Mouse (Mus musculus) liver, postnatal 0 days (tissue): ENCODE data around the gene Capn12. TPM values are rescaled to one million over a fixed set of nuclear protein-coding genes. Genes with fewer than 3 reads are reported as not detected.
A peak's percentile ranks its signal among the peaks of the same experiment; 100 is the strongest.

ENCODE experiments used
- ATAC-seq: fragments of 200-750 bp; cut with Nextera tagmentation; 2 replicates; pipeline ENCODE4 v1.8.0; 2017; ENCODE audit warnings: mild to moderate bottlenecking, moderate library complexity
- DNase-seq: peaks from one replicate; pipeline ENCODE4 v3.0.0-alpha.2; 2016
- H3K27ac ChIP-seq: fragments of 300-500 bp; sonication (generic); 2 replicates; pipeline ENCODE4 v1.5.1; 2014; ENCODE audit warnings: antibody characterized with exemption, moderate library complexity, mild to moderate bottlenecking, low read depth
- H3K27me3 ChIP-seq: fragments of 300-500 bp; sonication (generic); 2 replicates; pipeline ENCODE4 v1.6.1; 2014; ENCODE audit warnings: low read length, control low read depth, mixed read lengths; ENCODE audit not compliant: insufficient read depth
- H3K36me3 ChIP-seq: fragments of 300-500 bp; sonication (generic); replicated peaks from 2 replicates; pipeline ENCODE4 v1.6.1; 2014; ENCODE audit warnings: mild to moderate bottlenecking, control low read depth, low read length, moderate library complexity, mixed read lengths; ENCODE audit not compliant: insufficient read depth
- H3K4me1 ChIP-seq: fragments of 300-500 bp; sonication (generic); 2 replicates; pipeline ENCODE4 v1.6.1; 2014; ENCODE audit warnings: antibody characterized with exemption, mild to moderate bottlenecking, control low read depth; ENCODE audit not compliant: insufficient read depth
- H3K4me2 ChIP-seq: fragments of 300-500 bp; sonication (generic); 2 replicates; pipeline ENCODE4 v1.6.1; 2014; ENCODE audit warnings: low read depth, mild to moderate bottlenecking, low read length, moderate library complexity, mixed read lengths
- H3K4me3 ChIP-seq: fragments of 300-500 bp; sonication (generic); 2 replicates; pipeline ENCODE4 v1.5.1; 2014; ENCODE audit warnings: low read depth, low read length
- H3K9ac ChIP-seq: fragments of 300-500 bp; sonication (generic); replicated peaks from 2 replicates; pipeline ENCODE4 v1.6.1; 2014; ENCODE audit warnings: mild to moderate bottlenecking, moderate library complexity
- H3K9me3 ChIP-seq: fragments of 300-500 bp; sonication (generic); 2 replicates; pipeline ENCODE4 v1.6.1; 2016; ENCODE audit warnings: mild to moderate bottlenecking, control low read depth, low read length, mixed read lengths
- CTCF ChIP-seq: sonication (generic); IDR thresholded peaks from 2 replicates; pipeline ENCODE4 v1.5.1; 2016; ENCODE audit warnings: antibody characterized with exemption, low read depth
- EP300 ChIP-seq: IDR thresholded peaks from 2 replicates; pipeline ENCODE4 v1.6.1; 2016; ENCODE audit warnings: antibody characterized with exemption, low read depth, mild to moderate bottlenecking
- WGBS: fragments of 180-500 bp; shearing (Covaris S2); extraction: QIAGEN DNeasy Blood & Tissue Kit; methylation state at CpG from one replicate; pipeline ENCODE4 v1.1.7; 2014; ENCODE audit not compliant: insufficient replicate concordance; 5-methylcytosine and 5-hydroxymethylcytosine counted together
- polyA plus RNA-seq: library from polyadenylated mRNA; unstranded; fragments of >200 nt; fragmentation: Nextera tagmentation; extraction: Ambion mirVana; gene quantifications from 2 replicates; pipeline ENCODE4 v1.2.1, GENCODE M21; 2015

Capn12 gene
- 0.09 and 0.23 TPM in 2 replicates for polyA plus RNA-seq

- no peaks in the 10 kb centered on the region for H3K9me3 ChIP-seq
- no peaks in the 10 kb centered on the region for H3K36me3 ChIP-seq
- WGBS = 45% methylated on average over 13 of the region's 13 CpGs
- no peak within 1 kb of the TSS for H3K9ac ChIP-seq
- H3K27me3 ChIP-seq = no peaks in the 10 kb centered on the region
- H3K4me3 ChIP-seq = no peak within 1 kb of the TSS
- H3K4me1 ChIP-seq = no peaks in the 10 kb centered on the region
- H3K27ac ChIP-seq = no peak within 1 kb of the TSS
- ATAC-seq (no peak), DNase-seq (no peak)
- TF ChIP-seq EP300 = no peak
- no peak for TF ChIP-seq CTCF
- no peak within 1 kb of the TSS for H3K4me2 ChIP-seq
These were observed at the start of gene Capn12 for GRCm38 (mm10) chr7:28881199-28881598. Gene Capn12 (plus strand): TSS chr7:28881422.

DNA sequence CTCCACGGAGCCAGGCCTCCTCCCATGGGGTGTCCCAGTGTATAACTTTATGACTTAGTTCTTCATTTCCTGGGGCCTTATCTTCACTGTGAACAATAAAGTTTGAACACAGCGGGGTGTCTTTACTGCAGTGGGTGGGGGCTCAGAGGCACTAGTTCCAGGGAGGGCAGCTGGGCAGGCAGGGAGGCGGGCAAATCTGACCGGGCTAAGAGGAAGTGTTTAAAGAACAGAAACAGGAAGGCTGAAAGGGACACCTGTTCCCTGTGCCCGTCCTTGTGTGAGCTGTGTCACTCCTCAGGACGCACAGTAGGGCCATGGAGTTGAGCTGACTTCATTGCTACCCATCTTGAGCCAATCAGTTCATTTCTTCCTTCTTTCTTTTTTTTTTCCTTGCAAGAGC is 49.1 kb upstream of the Capn12 start:
- WGBS = 38% methylated on average over 6 of the region's 6 CpGs
- H3K9ac ChIP-seq = no peak overlapping the region
- TF ChIP-seq EP300 (no peak), CTCF (no peak)
- H3K27ac ChIP-seq = peak overlapping the region; percentile 50; the same call in 1 of the 2 replicates
- no peaks in the 10 kb centered on the region for H3K27me3 ChIP-seq
- ATAC-seq = 0 out of 2 replicates have a peak, but pooled peaks have one; percentile 4
- H3K4me2 ChIP-seq = no peak overlapping the region
- no peaks in the 10 kb centered on the region for H3K9me3 ChIP-seq
- no peak for DNase-seq
- peaks cover 29% of the 10 kb centered on the region for H3K4me1 ChIP-seq
- peaks cover 30% of the 10 kb centered on the region for H3K36me3 ChIP-seq
- no peak overlapping the region for H3K4me3 ChIP-seq

DNA sequence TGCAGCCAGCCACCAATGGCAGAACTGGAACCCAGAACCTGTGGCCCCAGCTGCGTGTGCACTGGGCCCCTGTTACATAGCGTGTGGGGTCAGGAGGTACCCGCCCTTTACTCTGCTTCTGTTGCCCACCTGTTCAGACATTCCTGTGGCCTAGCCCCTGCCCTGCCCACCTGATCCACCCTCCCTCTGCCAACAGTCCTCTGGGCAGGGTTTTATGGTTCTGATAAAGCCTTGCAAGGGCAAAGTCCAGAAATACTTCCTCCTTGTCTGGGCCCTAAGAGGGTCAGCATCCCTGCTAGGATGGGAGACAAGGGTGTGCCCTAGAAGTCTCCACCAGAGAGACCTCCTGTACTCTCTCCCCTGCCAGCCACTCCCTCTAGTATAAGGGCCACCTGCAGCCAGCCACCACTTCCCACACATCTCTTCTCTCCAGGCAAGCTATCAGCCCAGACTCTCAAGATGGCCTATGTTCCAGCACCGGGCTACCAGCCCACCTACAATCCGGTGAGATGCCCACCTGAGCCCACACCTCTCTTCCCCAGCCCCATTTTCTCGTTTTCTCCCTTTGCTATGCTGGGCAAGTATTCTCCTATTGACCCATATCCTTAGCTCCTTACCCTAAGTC is 47.4 kb upstream of the Capn12 start, which contains the start of gene Lgals4:
Gene Lgals4 (plus strand): TSS at position 132 of the 625 bp plus-strand sequence.
- whole genome bisulfite sequencing = 79% methylated on average over 6 of the region's 6 CpGs
- no peak within 1 kb of the TSS for H3K9ac ChIP-seq
- H3K27me3 ChIP-seq = no peaks in the 10 kb centered on the region
- H3K4me3 ChIP-seq = no peak within 1 kb of the TSS
- TF ChIP-seq CTCF (no peak), EP300 (no peak)
- H3K27ac ChIP-seq = no peak within 1 kb of the TSS
- ATAC-seq = no peak
- peaks cover 28% of the 10 kb centered on the region for H3K36me3 ChIP-seq
- no peak within 1 kb of the TSS for H3K4me2 ChIP-seq
- no peak for DNase-seq
- no peaks in the 10 kb centered on the region for H3K9me3 ChIP-seq
- H3K4me1 ChIP-seq = peaks cover 37% of the 10 kb centered on the region

GRCm38 (mm10) chr7:28836936-28837335 is 44.3 kb upstream of the Capn12 start:
- 73% methylated on average over 5 of the region's 5 CpGs for WGBS
- peaks cover 10% of the 10 kb centered on the region for H3K36me3 ChIP-seq
- TF ChIP-seq EP300 (no peak), CTCF (no peak)
- H3K27me3 ChIP-seq = no peaks in the 10 kb centered on the region
- H3K4me3 ChIP-seq = no peak overlapping the region
- H3K4me1 ChIP-seq = peaks cover 22% of the 10 kb centered on the region
- peak overlapping the region; percentile 60 for H3K27ac ChIP-seq
- ATAC-seq (no peak), DNase-seq (no peak)
- no peaks in the 10 kb centered on the region for H3K9me3 ChIP-seq
- no peak overlapping the region for H3K4me2 ChIP-seq
- H3K9ac ChIP-seq = no peak overlapping the region

- H3K4me2 ChIP-seq = 0 out of 2 replicates have a peak overlapping the region, but pooled peaks have one; percentile 22
- no peak overlapping the region for H3K4me3 ChIP-seq
- H3K9ac ChIP-seq = no peak overlapping the region
- no peaks in the 10 kb centered on the region for H3K27me3 ChIP-seq
- 62% methylated on average over 9 of the region's 9 CpGs for WGBS
- 0 out of 2 replicates have a peak, but pooled peaks have one; percentile 41 for TF ChIP-seq EP300
- no peak for TF ChIP-seq CTCF
- H3K27ac ChIP-seq = peak overlapping the region; percentile 60
- DNase-seq = peak; percentile 62
- ATAC-seq = peak; percentile 84
- H3K4me1 ChIP-seq = peaks cover 13% of the 10 kb centered on the region; the same call in 1 of the 2 replicates
- H3K9me3 ChIP-seq = no peaks in the 10 kb centered on the region
- H3K36me3 ChIP-seq = 0 out of 2 replicates have a peak, but pooled peaks cover 5% of the 10 kb centered on the region
These were observed 42.9 kb upstream of the Capn12 start for GRCm38 (mm10) chr7:28838331-28838730.

GRCm38 (mm10) chr7:28847273-28847672 is 33.9 kb upstream of the Capn12 start:
- ATAC-seq (no peak), DNase-seq (no peak)
- Histone ChIP-seq H3K9ac (no peak overlapping the region), H3K4me1 (no peaks in the 10 kb centered on the region), H3K4me2 (no peak overlapping the region), H3K4me3 (no peak overlapping the region), H3K36me3 (no peaks in the 10 kb centered on the region), H3K27ac (no peak overlapping the region), H3K9me3 (no peaks in the 10 kb centered on the region), H3K27me3 (no peaks in the 10 kb centered on the region)
- TF ChIP-seq EP300 = no peak
- WGBS = 64% methylated on average over 1 of the region's 1 CpGs
